Mouse (Mus musculus): ENCODE measurements around the gene Mical3.

DNA sequence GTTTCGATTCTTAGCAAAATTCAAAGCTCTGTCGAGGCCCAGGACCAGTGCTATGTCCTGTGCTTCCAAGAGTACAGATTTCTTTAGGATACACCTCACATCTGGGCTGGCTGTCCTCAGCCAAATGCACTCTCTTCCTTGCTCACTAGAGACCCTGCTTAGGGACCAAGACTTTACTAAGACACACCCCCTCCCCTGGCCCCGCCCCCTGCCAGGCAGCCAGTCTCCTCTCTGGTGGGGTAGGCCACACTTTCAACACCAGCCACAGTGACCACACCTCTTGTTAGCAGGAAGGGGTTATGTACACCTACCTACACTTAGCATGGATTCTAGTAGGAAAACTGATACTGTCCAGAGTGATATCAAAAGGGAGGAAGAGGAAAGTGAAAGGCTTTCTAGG is 76.5 kb downstream of the Mical3 start:
- TF ChIP-seq HCFC1 (IDR thresholded peaks at IDR 0.05; ENCODE audit: borderline replicate concordance, insufficient read depth, low read length) (no peak), ZC3H11A (IDR thresholded peaks at IDR 0.05; ENCODE audit: borderline replicate concordance, low read depth, low read length) (no peak), MAFK (IDR thresholded peaks at IDR 0.05; ENCODE audit: insufficient read depth, low read depth, low read length) (no peak), CHD2 (IDR thresholded peaks at IDR 0.05; ENCODE audit: low read depth, low read length) (no peak)

All from ES-E14 (cell line).